Mouse (Mus musculus): ENCODE measurements around the gene Sirt2. TPM values are rescaled to one million over a fixed set of nuclear protein-coding genes. Genes with fewer than 3 reads are reported as not detected.

Sirt2 gene
- polyA plus RNA-seq, 1 experiment: 47.6 TPM

GRCm38 (mm10) chr7:28815230-28815629 is 48.7 kb downstream of the Sirt2 start:
- 82% methylated on average over 9 of the region's 9 CpGs for WGBS
- Histone ChIP-seq H3K36me3 (ENCODE audit: control insufficient read depth, insufficient read depth, low read length) (peaks cover 74% of the 10 kb centered on the region), H3K27ac (ENCODE audit: insufficient read depth, low read depth, low read length) (no peak overlapping the region)

GRCm38 (mm10) chr7:28816201-28816600 is 49.7 kb downstream of the Sirt2 start:
- 72% methylated on average over 9 of the region's 9 CpGs for WGBS
- Histone ChIP-seq H3K4me3 (ENCODE audit: low read depth, low read length) (no peak overlapping the region), H3K36me3 (ENCODE audit: control insufficient read depth, insufficient read depth, low read length) (peaks cover 83% of the 10 kb centered on the region), H3K27ac (ENCODE audit: insufficient read depth, low read depth, low read length) (no peak overlapping the region), H3K4me1 (ENCODE audit: control insufficient read depth, insufficient read depth, insufficient read length, low read length) (peaks cover 28% of the 10 kb centered on the region), H3K27me3 (ENCODE audit: control insufficient read depth, insufficient read depth, low read length) (no peaks in the 10 kb centered on the region)
- TF ChIP-seq POLR2A (IDR thresholded peaks at IDR 0.05; ENCODE audit: low read depth, low read length) (no peak), CTCF (IDR thresholded peaks at IDR 0.05; ENCODE audit: extremely low read depth, insufficient read length, insufficient replicate concordance, low read depth, low read length) (no peak)

More at GRCm38 (mm10) chr7:28815230-28815629, 48.7 kb downstream of the Sirt2 start:
- H3K27me3 ChIP-seq (ENCODE audit: control insufficient read depth, insufficient read depth, low read length): no peaks in the 10 kb centered on the region
- peaks cover 22% of the 10 kb centered on the region for H3K4me1 ChIP-seq (ENCODE audit: control insufficient read depth, insufficient read depth, insufficient read length, low read length)
- no peak overlapping the region for H3K4me3 ChIP-seq (ENCODE audit: low read depth, low read length)
- TF ChIP-seq CTCF (IDR thresholded peaks at IDR 0.05; ENCODE audit: extremely low read depth, insufficient read length, insufficient replicate concordance, low read depth, low read length): no peak
- no peak for TF ChIP-seq POLR2A (IDR thresholded peaks at IDR 0.05; ENCODE audit: low read depth, low read length)

GRCm38 (mm10) chr7:28816920-28817319 is 50.4 kb downstream of the Sirt2 start:
- Histone ChIP-seq H3K4me1 (ENCODE audit: control insufficient read depth, insufficient read depth, insufficient read length, low read length) (peaks cover 31% of the 10 kb centered on the region), H3K4me3 (ENCODE audit: low read depth, low read length) (no peak overlapping the region), H3K27me3 (ENCODE audit: control insufficient read depth, insufficient read depth, low read length) (no peaks in the 10 kb centered on the region), H3K36me3 (ENCODE audit: control insufficient read depth, insufficient read depth, low read length) (peaks cover 89% of the 10 kb centered on the region), H3K27ac (ENCODE audit: insufficient read depth, low read depth, low read length) (no peak overlapping the region)
- 86% methylated on average over 10 of the region's 10 CpGs for WGBS
- TF ChIP-seq CTCF (IDR thresholded peaks at IDR 0.05; ENCODE audit: extremely low read depth, insufficient read length, insufficient replicate concordance, low read depth, low read length): no peak
- no peak for TF ChIP-seq POLR2A (IDR thresholded peaks at IDR 0.05; ENCODE audit: low read depth, low read length)

DNA sequence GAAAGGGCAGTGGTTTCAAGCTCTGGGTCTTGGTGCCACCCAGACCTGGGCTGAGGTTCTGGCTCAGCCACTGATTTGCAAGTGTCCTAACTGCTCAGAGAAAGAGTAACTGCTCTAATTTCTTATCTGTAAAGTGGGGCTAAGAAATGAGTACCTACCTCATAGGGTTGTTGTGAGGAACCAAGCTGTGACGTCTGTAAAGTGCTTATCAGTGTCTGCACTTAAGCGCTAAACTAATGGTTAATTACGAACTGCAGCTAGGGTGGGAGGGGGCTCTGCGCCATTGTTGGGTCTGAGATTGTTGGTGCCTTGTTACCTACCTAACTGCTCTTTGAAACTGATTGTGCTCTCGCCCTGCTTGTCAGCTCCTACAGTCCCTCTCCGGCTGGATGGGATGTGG is 51.0 kb downstream of the Sirt2 start:
- Histone ChIP-seq H3K4me1 (ENCODE audit: control insufficient read depth, insufficient read depth, insufficient read length, low read length) (peaks cover 33% of the 10 kb centered on the region), H3K27ac (ENCODE audit: insufficient read depth, low read depth, low read length) (no peak overlapping the region), H3K27me3 (ENCODE audit: control insufficient read depth, insufficient read depth, low read length) (no peaks in the 10 kb centered on the region), H3K4me3 (ENCODE audit: low read depth, low read length) (no peak overlapping the region), H3K36me3 (ENCODE audit: control insufficient read depth, insufficient read depth, low read length) (peaks cover 92% of the 10 kb centered on the region)
- WGBS: 62% methylated on average over 6 of the region's 6 CpGs
- TF ChIP-seq POLR2A (IDR thresholded peaks at IDR 0.05; ENCODE audit: low read depth, low read length) (no peak), CTCF (IDR thresholded peaks at IDR 0.05; ENCODE audit: extremely low read depth, insufficient read length, insufficient replicate concordance, low read depth, low read length) (no peak)

GRCm38 (mm10) chr7:28817957-28818356 is 51.4 kb downstream of the Sirt2 start:
- Histone ChIP-seq H3K27ac (ENCODE audit: insufficient read depth, low read depth, low read length) (no peak overlapping the region), H3K4me1 (ENCODE audit: control insufficient read depth, insufficient read depth, insufficient read length, low read length) (peaks cover 33% of the 10 kb centered on the region), H3K27me3 (ENCODE audit: control insufficient read depth, insufficient read depth, low read length) (no peaks in the 10 kb centered on the region), H3K36me3 (ENCODE audit: control insufficient read depth, insufficient read depth, low read length) (peaks cover 95% of the 10 kb centered on the region), H3K4me3 (ENCODE audit: low read depth, low read length) (no peak overlapping the region)
- TF ChIP-seq CTCF (IDR thresholded peaks at IDR 0.05; ENCODE audit: extremely low read depth, insufficient read length, insufficient replicate concordance, low read depth, low read length) (no peak), POLR2A (IDR thresholded peaks at IDR 0.05; ENCODE audit: low read depth, low read length) (no peak)
- WGBS: 59% methylated on average over 4 of the region's 4 CpGs

- H3K27me3 ChIP-seq (ENCODE audit: control insufficient read depth, insufficient read depth, low read length): no peaks in the 10 kb centered on the region
- WGBS: 77% methylated on average over 18 of the region's 18 CpGs
- peaks cover 92% of the 10 kb centered on the region for H3K36me3 ChIP-seq (ENCODE audit: control insufficient read depth, insufficient read depth, low read length)
- peaks cover 32% of the 10 kb centered on the region for H3K4me1 ChIP-seq (ENCODE audit: control insufficient read depth, insufficient read depth, insufficient read length, low read length)
- TF ChIP-seq CTCF (IDR thresholded peaks at IDR 0.05; ENCODE audit: extremely low read depth, insufficient read length, insufficient replicate concordance, low read depth, low read length) (no peak), POLR2A (IDR thresholded peaks at IDR 0.05; ENCODE audit: low read depth, low read length) (no peak)
- H3K27ac ChIP-seq (ENCODE audit: insufficient read depth, low read depth, low read length): no peak overlapping the region
- H3K4me3 ChIP-seq (ENCODE audit: low read depth, low read length): no peak overlapping the region
Measured at GRCm38 (mm10) chr7:28818436-28818835, 51.9 kb downstream of the Sirt2 start.

- Histone ChIP-seq H3K36me3 (ENCODE audit: control insufficient read depth, insufficient read depth, low read length) (peaks cover 86% of the 10 kb centered on the region), H3K27ac (ENCODE audit: insufficient read depth, low read depth, low read length) (no peak overlapping the region), H3K27me3 (ENCODE audit: control insufficient read depth, insufficient read depth, low read length) (no peaks in the 10 kb centered on the region), H3K4me1 (ENCODE audit: control insufficient read depth, insufficient read depth, insufficient read length, low read length) (peaks cover 28% of the 10 kb centered on the region), H3K4me3 (ENCODE audit: low read depth, low read length) (no peak overlapping the region)
- 44% methylated on average over 4 of the region's 4 CpGs for WGBS
- TF ChIP-seq CTCF (IDR thresholded peaks at IDR 0.05; ENCODE audit: extremely low read depth, insufficient read length, insufficient replicate concordance, low read depth, low read length) (no peak), POLR2A (IDR thresholded peaks at IDR 0.05; ENCODE audit: low read depth, low read length) (no peak)
Measured at GRCm38 (mm10) chr7:28818861-28819452, 52.4 kb downstream of the Sirt2 start.
